Mouse (Mus musculus) forebrain, embryonic 13.5 days (tissue): Measurements from ENCODE around the gene Carmil3. TPM values are rescaled to one million over a fixed set of nuclear protein-coding genes. Genes with fewer than 3 reads are reported as not detected.
A peak's percentile ranks its signal among the peaks of the same experiment; 100 is the strongest.

Experiments
- ATAC-seq: fragments of 200-750 bp; cut with Nextera tagmentation; 2 replicates; pipeline ENCODE4 v1.8.0; 2017
- H3K27ac ChIP-seq: fragments of 300-500 bp; sonication (generic); 2 replicates; pipeline ENCODE4 v1.5.1; 2015; ENCODE audit warnings: inconsistent platforms, mild to moderate bottlenecking, moderate library complexity
- H3K27me3 ChIP-seq: fragments of 300-500 bp; sonication (generic); 2 replicates; pipeline ENCODE4 v1.6.1; 2015; ENCODE audit warnings: mild to moderate bottlenecking, inconsistent platforms
- H3K36me3 ChIP-seq: fragments of 300-500 bp; sonication (generic); 2 replicates; pipeline ENCODE4 v1.6.1; 2015; ENCODE audit warnings: mild to moderate bottlenecking, inconsistent platforms; ENCODE audit not compliant: poor library complexity, severe bottlenecking
- H3K4me1 ChIP-seq: fragments of 300-500 bp; sonication (generic); 2 replicates; pipeline ENCODE4 v1.6.1; 2015; ENCODE audit warnings: inconsistent platforms
- H3K4me2 ChIP-seq: fragments of 300-500 bp; sonication (generic); 2 replicates; pipeline ENCODE4 v1.6.1; 2015; ENCODE audit warnings: inconsistent platforms, mild to moderate bottlenecking, moderate library complexity
- H3K4me3 ChIP-seq: fragments of 300-500 bp; sonication (generic); 2 replicates; pipeline ENCODE4 v1.5.1; 2015; ENCODE audit warnings: mild to moderate bottlenecking, inconsistent platforms
- H3K9ac ChIP-seq: fragments of 300-500 bp; sonication (generic); 2 replicates; pipeline ENCODE4 v1.6.1; 2015; ENCODE audit warnings: mild to moderate bottlenecking, inconsistent platforms
- H3K9me3 ChIP-seq: fragments of 300-500 bp; sonication (generic); replicated peaks from 2 replicates; pipeline ENCODE4 v1.6.1; 2016; ENCODE audit warnings: inconsistent platforms
- WGBS: fragments of 180-500 bp; shearing (Covaris S2); methylation state at CpG from one replicate; pipeline ENCODE4 v1.1.7; 2015; 5-methylcytosine and 5-hydroxymethylcytosine counted together
- polyA plus RNA-seq: library from polyadenylated mRNA; unstranded; fragments of >200 nt; fragmentation: Nextera tagmentation; extraction: Ambion mirVana; gene quantifications from 2 replicates; pipeline ENCODE4 v1.2.1, GENCODE M21; 2015

Carmil3 gene
- polyA plus RNA-seq, 1 experiment from 2014 or later, result 23.3 TPM

- Histone ChIP-seq H3K4me2 (no peak overlapping the region), H3K4me3 (no peak overlapping the region), H3K4me1 (peaks cover 19% of the 10 kb centered on the region), H3K27me3 (no peaks in the 10 kb centered on the region), H3K9me3 (no peaks in the 10 kb centered on the region), H3K9ac (no peak overlapping the region), H3K36me3 (peaks cover 87% of the 10 kb centered on the region), H3K27ac (no peak overlapping the region)
- ATAC-seq, result peak; percentile 34
- WGBS, result 74% methylated on average over 15 of the region's 16 CpGs
These were observed 6.5 kb downstream of the Carmil3 start for GRCm38 (mm10) chr14:55496761-55497448.

- peaks cover 91% of the 10 kb centered on the region for H3K36me3 ChIP-seq
- no peaks in the 10 kb centered on the region for H3K27me3 ChIP-seq
- H3K9me3 ChIP-seq, result no peaks in the 10 kb centered on the region
- H3K4me2 ChIP-seq, result no peak overlapping the region
- peak; percentile 64 for ATAC-seq
- no peak overlapping the region for H3K4me3 ChIP-seq
- no peak overlapping the region for H3K27ac ChIP-seq
- peak overlapping the region; percentile 40; the same call in 1 of the 2 replicates for H3K9ac ChIP-seq
- whole genome bisulfite sequencing, result 26% methylated on average over 6 of the region's 6 CpGs
- H3K4me1 ChIP-seq, result peaks cover 14% of the 10 kb centered on the region
These were observed 7.0 kb downstream of the Carmil3 start for GRCm38 (mm10) chr14:55497449-55497821.

- H3K36me3 ChIP-seq, result peaks cover 61% of the 10 kb centered on the region
- H3K4me3 ChIP-seq, result no peak overlapping the region
- no peak overlapping the region for H3K27ac ChIP-seq
- no peaks in the 10 kb centered on the region for H3K4me1 ChIP-seq
- 84% methylated on average over 9 of the region's 9 CpGs for WGBS
- H3K27me3 ChIP-seq, result no peaks in the 10 kb centered on the region
- no peak for ATAC-seq
- H3K4me2 ChIP-seq, result no peak overlapping the region
- H3K9ac ChIP-seq, result no peak overlapping the region
- H3K9me3 ChIP-seq, result no peaks in the 10 kb centered on the region
These were observed 15.2 kb downstream of the Carmil3 start for GRCm38 (mm10) chr14:55505612-55506011.

GRCm38 (mm10) chr14:55507801-55508200, 17.4 kb downstream of the Carmil3 start:
- WGBS, result 61% methylated on average over 7 of the region's 7 CpGs
- H3K4me1 ChIP-seq, result peaks cover 6% of the 10 kb centered on the region
- H3K27ac ChIP-seq, result no peak overlapping the region
- no peaks in the 10 kb centered on the region for H3K9me3 ChIP-seq
- no peak overlapping the region for H3K9ac ChIP-seq
- peaks cover 41% of the 10 kb centered on the region for H3K36me3 ChIP-seq
- H3K4me2 ChIP-seq, result no peak overlapping the region
- H3K4me3 ChIP-seq, result no peak overlapping the region
- H3K27me3 ChIP-seq, result peaks cover 3% of the 10 kb centered on the region; the same call in 1 of the 2 replicates
- ATAC-seq, result no peak

- Histone ChIP-seq H3K27ac (no peak overlapping the region), H3K4me3 (no peak overlapping the region), H3K4me1 (peaks cover 6% of the 10 kb centered on the region), H3K9ac (no peak overlapping the region), H3K36me3 (peaks cover 25% of the 10 kb centered on the region; the same call in 1 of the 2 replicates), H3K27me3 (peaks cover 3% of the 10 kb centered on the region; the same call in 1 of the 2 replicates), H3K4me2 (no peak overlapping the region), H3K9me3 (no peaks in the 10 kb centered on the region)
- 79% methylated on average over 10 of the region's 10 CpGs for WGBS
- ATAC-seq, result no peak
These were observed 19.1 kb downstream of the Carmil3 start for GRCm38 (mm10) chr14:55509540-55509939.

GRCm38 (mm10) chr14:55510125-55510731, 19.8 kb downstream of the Carmil3 start, which contains the start of gene Cpne6:
Gene Cpne6, plus strand, starts transcription at chr14:55510445.
- Histone ChIP-seq H3K36me3 (peaks cover 21% of the 10 kb centered on the region; the same call in 1 of the 2 replicates), H3K9ac (0 out of 2 replicates have a peak within 1 kb of the TSS, but pooled peaks have one; percentile 5), H3K27me3 (peaks cover 3% of the 10 kb centered on the region; the same call in 1 of the 2 replicates), H3K4me3 (no peak within 1 kb of the TSS), H3K27ac (no peak within 1 kb of the TSS), H3K9me3 (no peaks in the 10 kb centered on the region), H3K4me2 (no peak within 1 kb of the TSS), H3K4me1 (peaks cover 6% of the 10 kb centered on the region)
- 81% methylated on average over 19 of the region's 22 CpGs for WGBS
- ATAC-seq, result peak; percentile 34; the same call in 1 of the 2 replicates

GRCm38 (mm10) chr14:55511037-55511436, 20.6 kb downstream of the Carmil3 start:
- WGBS, result 60% methylated on average over 7 of the region's 7 CpGs
- Histone ChIP-seq H3K9ac (no peak overlapping the region), H3K36me3 (peaks cover 13% of the 10 kb centered on the region; the same call in 1 of the 2 replicates), H3K4me3 (no peak overlapping the region), H3K27ac (no peak overlapping the region), H3K4me2 (no peak overlapping the region), H3K4me1 (peaks cover 6% of the 10 kb centered on the region), H3K27me3 (peaks cover 3% of the 10 kb centered on the region; the same call in 1 of the 2 replicates), H3K9me3 (no peaks in the 10 kb centered on the region)
- 0 out of 2 replicates have a peak, but pooled peaks have one; percentile 31 for ATAC-seq

GRCm38 (mm10) chr14:55513927-55514326, 23.5 kb downstream of the Carmil3 start:
- ATAC-seq, result no peak

GRCm38 (mm10) chr14:55515846-55516245, 25.4 kb downstream of the Carmil3 start:
- no peak overlapping the region for H3K4me3 ChIP-seq
- H3K36me3 ChIP-seq, result no peaks in the 10 kb centered on the region
- 90% methylated on average over 4 of the region's 4 CpGs for WGBS
- no peak overlapping the region for H3K9ac ChIP-seq
- H3K4me1 ChIP-seq, result peaks cover 11% of the 10 kb centered on the region
- no peak for ATAC-seq
- peaks cover 3% of the 10 kb centered on the region; the same call in 1 of the 2 replicates for H3K27me3 ChIP-seq
- H3K9me3 ChIP-seq, result no peaks in the 10 kb centered on the region
- no peak overlapping the region for H3K27ac ChIP-seq
- no peak overlapping the region for H3K4me2 ChIP-seq

More at GRCm38 (mm10) chr14:55513927-55514326, 23.5 kb downstream of the Carmil3 start:
- Histone ChIP-seq H3K27me3 (peaks cover 3% of the 10 kb centered on the region; the same call in 1 of the 2 replicates), H3K36me3 (no peaks in the 10 kb centered on the region), H3K9me3 (no peaks in the 10 kb centered on the region), H3K27ac (no peak overlapping the region), H3K4me3 (no peak overlapping the region), H3K9ac (no peak overlapping the region), H3K4me2 (no peak overlapping the region), H3K4me1 (peaks cover 6% of the 10 kb centered on the region)
- WGBS, result 74% methylated on average over 10 of the region's 10 CpGs

GRCm38 (mm10) chr14:55518897-55519296, 28.4 kb downstream of the Carmil3 start:
- Histone ChIP-seq H3K4me2 (no peak overlapping the region), H3K4me3 (no peak overlapping the region), H3K36me3 (no peaks in the 10 kb centered on the region), H3K27ac (no peak overlapping the region), H3K27me3 (peaks cover 15% of the 10 kb centered on the region), H3K4me1 (peaks cover 10% of the 10 kb centered on the region; the same call in 1 of the 2 replicates), H3K9ac (no peak overlapping the region), H3K9me3 (no peaks in the 10 kb centered on the region)
- peak; percentile 57 for ATAC-seq
- 42% methylated on average over 2 of the region's 2 CpGs for WGBS

GRCm38 (mm10) chr14:55519604-55520003, 29.2 kb downstream of the Carmil3 start:
- peaks cover 15% of the 10 kb centered on the region for H3K27me3 ChIP-seq
- peaks cover 10% of the 10 kb centered on the region; the same call in 1 of the 2 replicates for H3K4me1 ChIP-seq
- ATAC-seq, result no peak
- H3K9ac ChIP-seq, result no peak overlapping the region
- no peaks in the 10 kb centered on the region for H3K9me3 ChIP-seq
- H3K4me2 ChIP-seq, result no peak overlapping the region
- H3K27ac ChIP-seq, result no peak overlapping the region
- no peak overlapping the region for H3K4me3 ChIP-seq
- no peaks in the 10 kb centered on the region for H3K36me3 ChIP-seq
- WGBS, result 62% methylated on average over 4 of the region's 4 CpGs
